ENCODE assay signal across 8 mouse cellular contexts in the genomic region with DNA sequence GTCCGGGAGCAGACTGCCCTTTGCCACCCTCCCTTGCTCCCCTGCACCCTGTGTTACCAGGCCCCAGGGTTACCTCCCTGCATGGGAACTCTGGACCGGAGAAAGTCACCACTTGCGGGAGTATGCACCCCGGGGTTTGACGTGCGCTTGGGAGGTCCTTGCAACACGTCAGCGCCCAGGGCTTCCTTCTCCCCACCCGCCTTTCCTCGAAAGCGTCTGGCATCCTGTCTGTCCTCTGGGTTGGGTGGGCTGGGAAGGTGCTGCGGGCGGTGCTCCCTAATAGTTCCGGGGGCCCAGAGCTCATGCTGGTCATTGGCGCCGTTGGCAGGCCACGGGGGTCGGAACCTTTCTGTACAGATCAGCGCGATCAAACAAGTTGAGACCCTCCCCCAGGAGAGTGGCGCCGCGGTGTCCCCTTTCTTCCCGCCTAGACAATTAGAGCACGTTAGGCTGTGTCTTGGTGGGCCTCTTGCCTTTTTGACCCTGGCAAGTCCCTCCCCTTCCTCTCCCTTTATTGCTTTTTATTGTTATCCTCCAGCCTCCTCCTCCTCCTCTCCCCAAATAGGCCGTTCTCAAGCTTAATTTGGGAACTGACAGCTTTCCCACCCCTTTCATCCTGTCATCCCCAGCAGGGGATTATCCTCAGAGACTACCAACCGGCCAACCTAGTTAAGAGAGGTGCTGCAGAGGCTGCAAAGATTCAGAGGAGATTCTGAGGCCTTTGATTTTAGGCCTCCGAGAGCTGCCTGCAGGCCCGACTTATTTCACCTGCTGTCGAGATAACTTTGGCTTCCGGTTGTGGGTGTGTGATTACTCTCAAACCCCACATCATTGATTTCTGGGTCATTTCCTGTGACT. TPM values are rescaled to one million over a fixed set of nuclear protein-coding genes. Genes with fewer than 3 reads are reported as not detected.
DNase-seq lines count a peak whose midpoint lies in the region; ATAC-seq and TF ChIP-seq lines count a peak whose summit lies in the region.

No protein-coding gene starts in this region.

- TF ChIP-seq CTCF in G1E (IDR thresholded peaks at IDR 0.05; ENCODE audit: low read depth, low read length): no peak

- H3K9me3 ChIP-seq in G1E (replicated peaks): peaks cover 39% of the 10 kb centered on the region
- H3K9me3 ChIP-seq in hindbrain, embryonic 11.5 days (ENCODE audit: control insufficient read depth, low read length): no peaks in the 10 kb centered on the region
- no peaks in the 10 kb centered on the region for H3K9me3 ChIP-seq in limb, embryonic 15.5 days

- ATAC-seq in G1E (ENCODE audit: extremely low read depth, insufficient number of reproducible peaks, low FRiP score, poor library complexity, severe bottlenecking): no peak
- ATAC-seq in hindbrain, embryonic 11.5 days (ENCODE audit: low FRiP score): peak; percentile 42
- ATAC-seq in limb, embryonic 15.5 days (ENCODE audit: insufficient number of reproducible peaks, low FRiP score, low TSS enrichment, low read depth): no peak
- ATAC-seq in monocyte, adult 5-6 weeks (replicated peaks; ENCODE audit: insufficient number of reproducible peaks, low FRiP score, low TSS enrichment, poor library complexity, severe bottlenecking): peak; percentile 40

- H3K36me3 ChIP-seq in G1E (replicated peaks): no peaks in the 10 kb centered on the region
- no peaks in the 10 kb centered on the region for H3K36me3 ChIP-seq in hindbrain, embryonic 11.5 days (ENCODE audit: control insufficient read depth, insufficient read depth, low read length)
- H3K36me3 ChIP-seq in limb, embryonic 15.5 days: no peaks in the 10 kb centered on the region

- H3K27me3 ChIP-seq in G1E (ENCODE audit: insufficient read depth, low read length): no peaks in the 10 kb centered on the region
- peaks cover 23% of the 10 kb centered on the region for H3K27me3 ChIP-seq in hindbrain, embryonic 11.5 days (ENCODE audit: control insufficient read depth, insufficient read depth, low read length)
- peaks cover 33% of the 10 kb centered on the region for H3K27me3 ChIP-seq in limb, embryonic 15.5 days

- no peaks in the 10 kb centered on the region for H3K4me1 ChIP-seq in G1E (ENCODE audit: insufficient read depth, low read depth, low read length)
- peaks cover 5% of the 10 kb centered on the region for H3K4me1 ChIP-seq in hindbrain, embryonic 11.5 days (replicated peaks; ENCODE audit: control insufficient read depth, insufficient read depth, low read length)
- peaks cover 25% of the 10 kb centered on the region for H3K4me1 ChIP-seq in limb, embryonic 15.5 days

- WGBS in hindbrain, embryonic 11.5 days: 2% methylated on average over 31 of the region's 31 CpGs
- 6% methylated on average over 31 of the region's 31 CpGs for WGBS in limb, embryonic 15.5 days

- no peak overlapping the region for H3K27ac ChIP-seq in hindbrain, embryonic 11.5 days (ENCODE audit: low read depth, low read length)
- no peak overlapping the region for H3K27ac ChIP-seq in limb, embryonic 15.5 days

- peak; percentile 63 for DNase-seq in 3134 (ENCODE audit: extremely low read depth, insufficient read length, low spot score)
- DNase-seq in G1E (ENCODE audit: low spot score): no peak
- peak; percentile 73 for DNase-seq in embryo, embryonic 11 days
- DNase-seq in hindbrain, embryonic 11.5 days (ENCODE audit: low spot score): peak; percentile 48
- DNase-seq in thymus, postnatal 36 days: peak; percentile 56 to 75
- DNase-seq in adipocyte (ENCODE audit: low spot score): no peak

- H3K4me2 ChIP-seq in hindbrain, embryonic 11.5 days (replicated peaks; ENCODE audit: low read depth, low read length): peak overlapping the region; percentile 93
- peak overlapping the region; percentile 92 for H3K4me2 ChIP-seq in limb, embryonic 15.5 days

- H3K9ac ChIP-seq in hindbrain, embryonic 11.5 days (ENCODE audit: low read depth, low read length): peak overlapping the region; percentile 47; the same call in 1 of the 2 replicates
- H3K9ac ChIP-seq in limb, embryonic 15.5 days: peak overlapping the region; percentile 43; the same call in 1 of the 2 replicates

- peak overlapping the region; percentile 33; the same call in 1 of the 2 replicates for H3K4me3 ChIP-seq in G1E (ENCODE audit: low read depth, low read length)
- peak overlapping the region; percentile 58 for H3K4me3 ChIP-seq in hindbrain, embryonic 11.5 days (ENCODE audit: low read depth, low read length)
- H3K4me3 ChIP-seq in limb, embryonic 15.5 days: peak overlapping the region; percentile 70

RNA-seq across cellular contexts. Expression of a gene that starts 1.0 kb away (rescaled TPM):
- total RNA-seq in G1E (2014; fragmentation: Nextera tagmentation): not detected in 2 replicates
- total RNA-seq in G1E (2017): 0.05 TPM in 1 of 2 replicates, not detected in the other
- polyA plus RNA-seq in G1E (2012): 0.03 TPM in 1 of 2 replicates, not detected in the other
- polyA plus RNA-seq in hindbrain, embryonic 11.5 days (2014; fragmentation: Nextera tagmentation; extraction: Ambion mirVana): 2.3 and 2.7 TPM in 2 replicates
- 3.8 and 4.2 TPM in 2 replicates for polyA plus RNA-seq in limb, embryonic 15.5 days (2015; fragmentation: Nextera tagmentation; extraction: Ambion mirVana)
- total RNA-seq in monocyte, adult 5-6 weeks (2017): 247 to 384 TPM (median 376 TPM) in 3 replicates

RNA-seq across cellular contexts. Expression of a gene that starts 58.9 kb away (rescaled TPM):
- total RNA-seq in G1E (2014; fragmentation: Nextera tagmentation): 133 and 225 TPM in 2 replicates
- total RNA-seq in G1E (2017): 46.8 and 89.6 TPM in 2 replicates
- 191 and 224 TPM in 2 replicates for polyA plus RNA-seq in G1E (2012)
- polyA plus RNA-seq in hindbrain, embryonic 11.5 days (2014; fragmentation: Nextera tagmentation; extraction: Ambion mirVana): 484 and 510 TPM in 2 replicates
- polyA plus RNA-seq in limb, embryonic 15.5 days (2015; fragmentation: Nextera tagmentation; extraction: Ambion mirVana): 278 and 285 TPM in 2 replicates
- 26.1 TPM in 1 of 3 replicates, not detected in the others for total RNA-seq in monocyte, adult 5-6 weeks (2017)

Comparison
In these comparisons a context has a peak if more than half of its experiments do, and no peak if none do; other contexts are left out.
1. DNase-seq: peak in 3134 (single experiment), embryo, embryonic 11 days (single experiment), hindbrain, embryonic 11.5 days (single experiment) and thymus, postnatal 36 days (2 of 2); none in G1E (single experiment) and adipocyte (single experiment).
2. ATAC-seq: peak in hindbrain, embryonic 11.5 days (single experiment) and monocyte, adult 5-6 weeks (single experiment); none in G1E (single experiment) and limb, embryonic 15.5 days (single experiment).
3. Peak in every context shown above with its lines, with median percentiles within 50 percentile points of each other: H3K4me3 ChIP-seq.